In genomic region chr5:125014497-125014896, GRCm38 (mm10) we compare ENCODE assay signal across 9 mouse cellular contexts. TPM values are rescaled to one million over a fixed set of nuclear protein-coding genes. Genes with fewer than 3 reads are reported as not detected.
A peak's percentile ranks its signal among the peaks of the same experiment; 100 is the strongest.
DNase-seq lines count a peak whose midpoint lies in the region; ATAC-seq and TF ChIP-seq lines count a peak whose summit lies in the region.
"Had no signal": no experiment of that assay in that cellular context is flagged by ENCODE, and none has a peak within 500 bp of the region (broad histone marks: within the 10 kb centered on the region; RNA-seq: fewer than 3 reads in every experiment).

No protein-coding gene starts in this region.

- H3K9me3 ChIP-seq in forebrain, embryonic 14.5 days (replicated peaks; ENCODE audit: control insufficient read depth, low read length) = no peaks in the 10 kb centered on the region
- H3K9me3 ChIP-seq in kidney, postnatal 0 days (replicated peaks; ENCODE audit: low read length) = no peaks in the 10 kb centered on the region
- H3K9me3 ChIP-seq in lung, embryonic 16.5 days (ENCODE audit: control insufficient read depth, low read length) = no peaks in the 10 kb centered on the region
- H3K9me3 ChIP-seq: hindbrain, embryonic 15.5 days had no signal

- H3K27me3 ChIP-seq in forebrain, embryonic 14.5 days (replicated peaks; ENCODE audit: control insufficient read depth, insufficient read depth, low read length) = no peaks in the 10 kb centered on the region
- no peaks in the 10 kb centered on the region for H3K27me3 ChIP-seq in kidney, postnatal 0 days (ENCODE audit: insufficient read depth, low read length)
- no peaks in the 10 kb centered on the region for H3K27me3 ChIP-seq in lung, embryonic 16.5 days (ENCODE audit: control insufficient read depth, insufficient read depth, low read depth, low read length)
- no peaks in the 10 kb centered on the region for H3K27me3 ChIP-seq in small intestine, adult 2 months (ENCODE audit: control insufficient read depth, insufficient read depth, low read length)
- H3K27me3 ChIP-seq: hindbrain, embryonic 15.5 days had no signal

- TF ChIP-seq POLR2A in small intestine, adult 2 months (IDR thresholded peaks at IDR 0.05; ENCODE audit: low read depth, low read length) = no peak

- DNase-seq in CD4-positive, CD25-positive, alpha-beta regulatory T cell, adult 2 months (ENCODE audit: low read depth, low spot score) = peak; percentile 77
- DNase-seq in CD8-positive naive resting alpha-beta T cell, adult 2 months (ENCODE audit: low read depth in 2 of 2, low spot score in 2 of 2) = peak; percentile 65 to 73
- peak; percentile 23 for DNase-seq in c-Kit-positive CD71-positive TER-119-positive erythroid progenitor cells, embryonic 14.5 days (ENCODE audit: low spot score)
- no peak for DNase-seq in forebrain, embryonic 14.5 days (ENCODE audit: low spot score)
- peak; percentile 53 for DNase-seq in kidney, postnatal 0 days (ENCODE audit: low spot score)

- H3K4me1 ChIP-seq in forebrain, embryonic 14.5 days (ENCODE audit: control insufficient read depth, insufficient read depth, low read length) = 0 out of 2 replicates have a peak, but pooled peaks cover 3% of the 10 kb centered on the region
- H3K4me1 ChIP-seq in kidney, postnatal 0 days (replicated peaks; ENCODE audit: insufficient read depth, low read length) = 0 out of 2 replicates have a peak, but pooled peaks cover 3% of the 10 kb centered on the region
- H3K4me1 ChIP-seq in lung, embryonic 16.5 days (replicated peaks; ENCODE audit: control insufficient read depth, insufficient read depth, low read length) = no peaks in the 10 kb centered on the region
- no peaks in the 10 kb centered on the region for H3K4me1 ChIP-seq in small intestine, adult 2 months (ENCODE audit: control insufficient read depth, insufficient read depth, insufficient read length, low read length)

- peaks cover 78% of the 10 kb centered on the region for H3K36me3 ChIP-seq in forebrain, embryonic 14.5 days (ENCODE audit: control insufficient read depth, insufficient read depth, low read length)
- peaks cover 27% of the 10 kb centered on the region for H3K36me3 ChIP-seq in kidney, postnatal 0 days (ENCODE audit: insufficient read depth, low read length)
- H3K36me3 ChIP-seq in lung, embryonic 16.5 days (ENCODE audit: control insufficient read depth, insufficient read depth, low read length) = peaks cover 46% of the 10 kb centered on the region
- H3K36me3 ChIP-seq in small intestine, adult 2 months (ENCODE audit: control insufficient read depth, insufficient read depth, low read length) = peaks cover 32% of the 10 kb centered on the region

- H3K9ac ChIP-seq in forebrain, embryonic 14.5 days (ENCODE audit: low read length) = no peak overlapping the region
- H3K9ac ChIP-seq in kidney, postnatal 0 days (ENCODE audit: low read depth, low read length) = no peak overlapping the region
- no peak overlapping the region for H3K9ac ChIP-seq in lung, embryonic 16.5 days (ENCODE audit: low read length)
- H3K9ac ChIP-seq: hindbrain, embryonic 15.5 days had no signal

- H3K4me3 ChIP-seq in forebrain, embryonic 14.5 days (ENCODE audit: low read depth, low read length) = no peak overlapping the region
- no peak overlapping the region for H3K4me3 ChIP-seq in kidney, postnatal 0 days (replicated peaks; ENCODE audit: low read depth, low read length)
- no peak overlapping the region for H3K4me3 ChIP-seq in lung, embryonic 16.5 days (ENCODE audit: low read length)
- no peak overlapping the region for H3K4me3 ChIP-seq in small intestine, adult 2 months (ENCODE audit: low read depth, low read length)
- H3K4me3 ChIP-seq: hindbrain, embryonic 15.5 days had no signal

- WGBS in forebrain, embryonic 14.5 days = 53% methylated on average over 7 of the region's 7 CpGs
- 44% methylated on average over 7 of the region's 7 CpGs for WGBS in kidney, postnatal 0 days
- WGBS in lung, embryonic 16.5 days = 44% methylated on average over 7 of the region's 7 CpGs
- WGBS in small intestine, adult 2 months = 51% methylated on average over 7 of the region's 7 CpGs

- H3K4me2 ChIP-seq in forebrain, embryonic 14.5 days (ENCODE audit: low read length) = no peak overlapping the region
- no peak overlapping the region for H3K4me2 ChIP-seq in kidney, postnatal 0 days (ENCODE audit: low read length)
- no peak overlapping the region for H3K4me2 ChIP-seq in lung, embryonic 16.5 days (ENCODE audit: low read depth, low read length)
- H3K4me2 ChIP-seq: hindbrain, embryonic 15.5 days had no signal

- H3K27ac ChIP-seq in forebrain, embryonic 14.5 days (ENCODE audit: low read depth, low read length) = peak overlapping the region; percentile 41; the same call in 1 of the 2 replicates
- H3K27ac ChIP-seq in kidney, postnatal 0 days = no peak overlapping the region
- no peak overlapping the region for H3K27ac ChIP-seq in lung, embryonic 16.5 days (ENCODE audit: low read length)
- no peak overlapping the region for H3K27ac ChIP-seq in small intestine, adult 2 months (ENCODE audit: insufficient read depth, low read depth, low read length)
- H3K27ac ChIP-seq: hindbrain, embryonic 15.5 days had no signal

- no peak for ATAC-seq in CD4-positive, CD25-positive, alpha-beta regulatory T cell, adult 4 months
- no peak for ATAC-seq in forebrain, embryonic 14.5 days
- no peak for ATAC-seq in kidney, postnatal 0 days (replicated peaks; ENCODE audit: low FRiP score, low read depth)
- peak; percentile 5; the same call in 1 of the 2 replicates for ATAC-seq in lung, embryonic 16.5 days (ENCODE audit: low read depth)

- peak; percentile 86 for TF ChIP-seq CTCF in kidney, postnatal 0 days (IDR thresholded peaks at IDR 0.05; ENCODE audit: low read depth)
- TF ChIP-seq CTCF in small intestine, adult 2 months (IDR thresholded peaks at IDR 0.05; ENCODE audit: extremely low read depth, insufficient read length, insufficient replicate concordance, low read depth, low read length) = peak; percentile 72

RNA-seq across cellular contexts. Expression of gene Rflna, which starts 11.5 kb away (rescaled TPM):
- polyA plus RNA-seq in CD4-positive, CD25-positive, alpha-beta regulatory T cell, adult 4 months (2017; shearing (Covaris generic)) = not detected
- 3.2 and 3.5 TPM in 2 replicates for polyA plus RNA-seq in forebrain, embryonic 14.5 days (2014; fragmentation: Nextera tagmentation; extraction: Ambion mirVana)
- 8.5 and 9.1 TPM in 2 replicates for polyA plus RNA-seq in kidney, postnatal 0 days (2015; fragmentation: Nextera tagmentation; extraction: Ambion mirVana)
- 6.7 and 6.8 TPM in 2 replicates for polyA plus RNA-seq in lung, embryonic 16.5 days (2015; fragmentation: Nextera tagmentation; extraction: Ambion mirVana)
- 4.0 and 4.5 TPM in 2 replicates for polyA plus RNA-seq in small intestine, adult 2 months (2012; rRNA removed)
